Mouse (Mus musculus): ENCODE measurements around the gene Hlx.

DNA sequence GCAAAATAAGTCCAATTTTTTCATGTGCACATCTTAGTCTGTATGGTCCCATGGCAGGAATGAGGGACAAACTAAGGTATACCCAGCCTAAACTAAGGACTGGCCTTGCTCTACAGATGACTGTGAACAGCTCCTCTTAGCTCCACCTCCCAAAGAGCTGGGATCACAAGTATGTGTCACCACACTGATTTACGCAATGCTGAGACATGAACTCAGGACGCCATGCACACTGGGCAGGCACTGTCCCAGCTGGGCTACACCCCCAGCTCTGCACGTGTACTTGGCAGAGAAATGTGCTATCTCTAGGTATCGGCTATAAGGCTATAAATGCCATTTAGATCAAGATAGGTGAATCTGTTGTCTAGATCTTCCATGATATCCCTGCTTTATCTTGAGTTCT is 29.6 kb upstream of the Hlx start:
- no peak for TF ChIP-seq CTCF (IDR thresholded peaks at IDR 0.05; ENCODE audit: low read depth)
- TF ChIP-seq EP300 (optimal IDR thresholded peaks at IDR 0.05): no peak
